Mouse (Mus musculus) lung, embryonic 16.5 days (tissue): Measurements from ENCODE around the gene Hectd2. TPM values are rescaled to one million over a fixed set of nuclear protein-coding genes. Genes with fewer than 3 reads are reported as not detected.

Source experiments
- ATAC-seq: fragments of 200-750 bp; cut with Nextera tagmentation; 2 replicates; pipeline ENCODE4 v1.8.0; 2017; ENCODE audit warnings: low read depth, mild to moderate bottlenecking, moderate library complexity
- H3K27ac ChIP-seq: fragments of 300-500 bp; sonication (generic); 2 replicates; pipeline ENCODE4 v1.5.1; 2014; ENCODE audit warnings: mild to moderate bottlenecking, control low read depth, low read length
- H3K27me3 ChIP-seq: fragments of 300-500 bp; sonication (generic); 2 replicates; pipeline ENCODE4 v1.6.1; 2014; ENCODE audit warnings: low read depth, low read length, mixed read lengths; ENCODE audit not compliant: control insufficient read depth, insufficient read depth
- H3K36me3 ChIP-seq: fragments of 300-500 bp; sonication (generic); 2 replicates; pipeline ENCODE4 v1.6.1; 2014; ENCODE audit warnings: low read length; ENCODE audit not compliant: control insufficient read depth, insufficient read depth
- H3K4me1 ChIP-seq: fragments of 300-500 bp; sonication (generic); replicated peaks from 2 replicates; pipeline ENCODE4 v1.6.1; 2014; ENCODE audit warnings: low read length, mixed read lengths; ENCODE audit not compliant: control insufficient read depth, insufficient read depth
- H3K4me2 ChIP-seq: fragments of 300-500 bp; sonication (generic); 2 replicates; pipeline ENCODE4 v1.6.1; 2014; ENCODE audit warnings: low read depth, low read length, control low read depth
- H3K4me3 ChIP-seq: fragments of 300-500 bp; sonication (generic); 2 replicates; pipeline ENCODE4 v1.5.1; 2014; ENCODE audit warnings: mild to moderate bottlenecking, low read length, control low read depth
- H3K9ac ChIP-seq: fragments of 300-500 bp; sonication (generic); 2 replicates; pipeline ENCODE4 v1.6.1; 2014; ENCODE audit warnings: low read length, control low read depth
- H3K9me3 ChIP-seq: fragments of 300-500 bp; sonication (generic); 2 replicates; pipeline ENCODE4 v1.6.1; 2016; ENCODE audit warnings: low read length; ENCODE audit not compliant: control insufficient read depth
- WGBS: fragments of 180-500 bp; shearing (Covaris S2); extraction: QIAGEN DNeasy Blood & Tissue Kit; methylation state at CpG from one replicate; pipeline ENCODE4 v1.1.7; 2014; 5-methylcytosine and 5-hydroxymethylcytosine counted together
- polyA plus RNA-seq: library from polyadenylated mRNA; unstranded; fragments of >200 nt; fragmentation: Nextera tagmentation; extraction: Ambion mirVana; gene quantifications from 2 replicates; pipeline ENCODE4 v1.2.1, GENCODE M21; 2015

Gene Hectd2
- polyA plus RNA-seq, 1 experiment from 2014 or later: 4.1 TPM

- no peaks in the 10 kb centered on the region for H3K9me3 ChIP-seq
- no peak overlapping the region for H3K27ac ChIP-seq
- no peaks in the 10 kb centered on the region for H3K4me1 ChIP-seq
- H3K4me3 ChIP-seq: no peak overlapping the region
- no peaks in the 10 kb centered on the region for H3K36me3 ChIP-seq
- no peak overlapping the region for H3K9ac ChIP-seq
- no peak for ATAC-seq
- WGBS: 81% methylated on average over 1 of the region's 1 CpGs
- H3K27me3 ChIP-seq: no peaks in the 10 kb centered on the region
- no peak overlapping the region for H3K4me2 ChIP-seq
These were observed 98.2 kb downstream of the Hectd2 start for GRCm38 (mm10) chr19:36652686-36653085.

- H3K4me2 ChIP-seq: no peak overlapping the region
- no peak overlapping the region for H3K27ac ChIP-seq
- no peak overlapping the region for H3K9ac ChIP-seq
- 94% methylated on average over 1 of the region's 1 CpGs for WGBS
- no peaks in the 10 kb centered on the region for H3K4me1 ChIP-seq
- ATAC-seq: no peak
- H3K27me3 ChIP-seq: no peaks in the 10 kb centered on the region
- H3K36me3 ChIP-seq: no peaks in the 10 kb centered on the region
- H3K4me3 ChIP-seq: no peak overlapping the region
- peaks cover 3% of the 10 kb centered on the region; the same call in 1 of the 2 replicates for H3K9me3 ChIP-seq
These were observed 108.3 kb downstream of the Hectd2 start for GRCm38 (mm10) chr19:36662734-36663133.

GRCm38 (mm10) chr19:36663918-36664317 is 109.5 kb downstream of the Hectd2 start:
- 57% methylated on average over 2 of the region's 2 CpGs for WGBS
- no peak overlapping the region for H3K4me2 ChIP-seq
- no peak overlapping the region for H3K9ac ChIP-seq
- H3K9me3 ChIP-seq: peaks cover 3% of the 10 kb centered on the region; the same call in 1 of the 2 replicates
- no peaks in the 10 kb centered on the region for H3K36me3 ChIP-seq
- no peak overlapping the region for H3K27ac ChIP-seq
- H3K4me3 ChIP-seq: no peak overlapping the region
- H3K27me3 ChIP-seq: no peaks in the 10 kb centered on the region
- ATAC-seq: no peak
- no peaks in the 10 kb centered on the region for H3K4me1 ChIP-seq

- no peak overlapping the region for H3K4me2 ChIP-seq
- H3K9me3 ChIP-seq: peaks cover 3% of the 10 kb centered on the region; the same call in 1 of the 2 replicates
- H3K4me3 ChIP-seq: no peak overlapping the region
- no peaks in the 10 kb centered on the region for H3K36me3 ChIP-seq
- no peaks in the 10 kb centered on the region for H3K4me1 ChIP-seq
- 70% methylated on average over 6 of the region's 6 CpGs for WGBS
- H3K27me3 ChIP-seq: no peaks in the 10 kb centered on the region
- no peak overlapping the region for H3K27ac ChIP-seq
- ATAC-seq: no peak
- no peak overlapping the region for H3K9ac ChIP-seq
These were observed 110.0 kb downstream of the Hectd2 start for GRCm38 (mm10) chr19:36664417-36664816.

- Histone ChIP-seq H3K4me2 (no peak overlapping the region), H3K27me3 (no peaks in the 10 kb centered on the region), H3K4me1 (no peaks in the 10 kb centered on the region), H3K36me3 (no peaks in the 10 kb centered on the region), H3K9ac (no peak overlapping the region), H3K27ac (no peak overlapping the region), H3K9me3 (peaks cover 3% of the 10 kb centered on the region; the same call in 1 of the 2 replicates), H3K4me3 (no peak overlapping the region)
- no peak for ATAC-seq
- WGBS: 81% methylated on average over 7 of the region's 7 CpGs
These were observed 110.8 kb downstream of the Hectd2 start for GRCm38 (mm10) chr19:36665206-36665605.

- no peak for ATAC-seq
- no peaks in the 10 kb centered on the region for H3K36me3 ChIP-seq
- H3K9ac ChIP-seq: no peak overlapping the region
- H3K27me3 ChIP-seq: no peaks in the 10 kb centered on the region
- H3K9me3 ChIP-seq: peaks cover 3% of the 10 kb centered on the region; the same call in 1 of the 2 replicates
- no peak overlapping the region for H3K4me2 ChIP-seq
- WGBS: 39% methylated on average over 5 of the region's 5 CpGs
- H3K4me1 ChIP-seq: no peaks in the 10 kb centered on the region; the same call in 1 of the 2 replicates
- no peak overlapping the region for H3K4me3 ChIP-seq
- no peak overlapping the region for H3K27ac ChIP-seq
These were observed 111.2 kb downstream of the Hectd2 start for GRCm38 (mm10) chr19:36665641-36666040.

- no peak overlapping the region for H3K4me2 ChIP-seq
- peaks cover under 1% of the 10 kb centered on the region; the same call in 1 of the 2 replicates for H3K9me3 ChIP-seq
- H3K9ac ChIP-seq: no peak overlapping the region
- no peaks in the 10 kb centered on the region for H3K36me3 ChIP-seq
- 87% methylated on average over 5 of the region's 5 CpGs for WGBS
- no peak for ATAC-seq
- H3K4me3 ChIP-seq: no peak overlapping the region
- no peak overlapping the region for H3K27ac ChIP-seq
- H3K4me1 ChIP-seq: no peaks in the 10 kb centered on the region; the same call in 1 of the 2 replicates
- H3K27me3 ChIP-seq: no peaks in the 10 kb centered on the region
These were observed 112.0 kb downstream of the Hectd2 start for GRCm38 (mm10) chr19:36666471-36666870.

- H3K4me1 ChIP-seq: no peaks in the 10 kb centered on the region; the same call in 1 of the 2 replicates
- no peak for ATAC-seq
- WGBS: 89% methylated on average over 6 of the region's 6 CpGs
These were observed 112.9 kb downstream of the Hectd2 start for GRCm38 (mm10) chr19:36667368-36667767.

GRCm38 (mm10) chr19:36668098-36668497 is 113.7 kb downstream of the Hectd2 start:
- Histone ChIP-seq H3K4me3 (no peak overlapping the region), H3K36me3 (no peaks in the 10 kb centered on the region), H3K27me3 (no peaks in the 10 kb centered on the region), H3K9me3 (no peaks in the 10 kb centered on the region), H3K4me1 (no peaks in the 10 kb centered on the region; the same call in 1 of the 2 replicates), H3K9ac (no peak overlapping the region), H3K4me2 (no peak overlapping the region), H3K27ac (no peak overlapping the region)
- 91% methylated on average over 1 of the region's 1 CpGs for WGBS
- ATAC-seq: no peak

More at GRCm38 (mm10) chr19:36667368-36667767, 112.9 kb downstream of the Hectd2 start:
- Histone ChIP-seq H3K9me3 (no peaks in the 10 kb centered on the region), H3K4me2 (no peak overlapping the region), H3K27me3 (no peaks in the 10 kb centered on the region), H3K9ac (no peak overlapping the region), H3K4me3 (no peak overlapping the region), H3K36me3 (no peaks in the 10 kb centered on the region), H3K27ac (no peak overlapping the region)
